Mouse (Mus musculus): Measurements from ENCODE around the gene Zdbf2. TPM values are rescaled to one million over a fixed set of nuclear protein-coding genes. Genes with fewer than 3 reads are reported as not detected.

The Zdbf2 gene
- polyA plus RNA-seq, 1 experiment from 2014 or later: 3.4 TPM

GRCm38 (mm10) chr1:63247831-63248359 lies 25.2 kb upstream of the Zdbf2 start:
- WGBS: 1% methylated on average over 18 of the region's 18 CpGs
- no peaks in the 10 kb centered on the region for H3K4me1 ChIP-seq (ENCODE audit: control insufficient read depth, insufficient read depth, low read length)

GRCm38 (mm10) chr1:63248360-63248851 lies 24.7 kb upstream of the Zdbf2 start:
- Histone ChIP-seq H3K9ac (ENCODE audit: low read depth, low read length) (0 out of 2 replicates have a peak overlapping the region, but pooled peaks have one; percentile 33), H3K4me2 (ENCODE audit: low read depth, low read length) (peak overlapping the region; percentile 55), H3K36me3 (ENCODE audit: control insufficient read depth, insufficient read depth, low read length) (no peaks in the 10 kb centered on the region), H3K27ac (ENCODE audit: low read length) (no peak overlapping the region), H3K9me3 (ENCODE audit: control insufficient read depth, low read length) (no peaks in the 10 kb centered on the region), H3K4me3 (ENCODE audit: low read length) (peak overlapping the region; percentile 36), H3K4me1 (ENCODE audit: control insufficient read depth, insufficient read depth, low read length) (no peaks in the 10 kb centered on the region), H3K27me3 (replicated peaks; ENCODE audit: control insufficient read depth, insufficient read depth, low read length) (peaks cover 37% of the 10 kb centered on the region)
- ATAC-seq: no peak
- WGBS: 2% methylated on average over 44 of the region's 44 CpGs

More at GRCm38 (mm10) chr1:63247831-63248359, 25.2 kb upstream of the Zdbf2 start:
- no peaks in the 10 kb centered on the region for H3K9me3 ChIP-seq (ENCODE audit: control insufficient read depth, low read length)
- no peak for ATAC-seq
- 0 out of 2 replicates have a peak overlapping the region, but pooled peaks have one; percentile 33 for H3K9ac ChIP-seq (ENCODE audit: low read depth, low read length)
- no peak overlapping the region for H3K27ac ChIP-seq (ENCODE audit: low read length)
- H3K36me3 ChIP-seq (ENCODE audit: control insufficient read depth, insufficient read depth, low read length): no peaks in the 10 kb centered on the region
- peaks cover 37% of the 10 kb centered on the region for H3K27me3 ChIP-seq (replicated peaks; ENCODE audit: control insufficient read depth, insufficient read depth, low read length)
- H3K4me3 ChIP-seq (ENCODE audit: low read length): peak overlapping the region; percentile 36
- peak overlapping the region; percentile 55 for H3K4me2 ChIP-seq (ENCODE audit: low read depth, low read length)

- no peak for ATAC-seq
Measured at GRCm38 (mm10) chr1:63249261-63249660, 23.8 kb upstream of the Zdbf2 start.

GRCm38 (mm10) chr1:63252351-63253209 lies 20.5 kb upstream of the Zdbf2 start:
- Histone ChIP-seq H3K4me2 (ENCODE audit: low read depth, low read length) (no peak overlapping the region), H3K27me3 (replicated peaks; ENCODE audit: control insufficient read depth, insufficient read depth, low read length) (peaks cover 56% of the 10 kb centered on the region), H3K9me3 (ENCODE audit: control insufficient read depth, low read length) (no peaks in the 10 kb centered on the region), H3K4me1 (ENCODE audit: control insufficient read depth, insufficient read depth, low read length) (no peaks in the 10 kb centered on the region), H3K36me3 (ENCODE audit: control insufficient read depth, insufficient read depth, low read length) (no peaks in the 10 kb centered on the region), H3K9ac (ENCODE audit: low read depth, low read length) (no peak overlapping the region), H3K4me3 (ENCODE audit: low read length) (no peak overlapping the region), H3K27ac (ENCODE audit: low read length) (no peak overlapping the region)
- 39% methylated on average over 24 of the region's 24 CpGs for WGBS
- ATAC-seq: no peak

More at GRCm38 (mm10) chr1:63249261-63249660, 23.8 kb upstream of the Zdbf2 start:
- H3K4me1 ChIP-seq (ENCODE audit: control insufficient read depth, insufficient read depth, low read length): no peaks in the 10 kb centered on the region
- no peaks in the 10 kb centered on the region for H3K9me3 ChIP-seq (ENCODE audit: control insufficient read depth, low read length)
- WGBS: 47% methylated on average over 4 of the region's 4 CpGs
- no peaks in the 10 kb centered on the region for H3K36me3 ChIP-seq (ENCODE audit: control insufficient read depth, insufficient read depth, low read length)
- H3K4me3 ChIP-seq (ENCODE audit: low read length): no peak overlapping the region
- no peak overlapping the region for H3K4me2 ChIP-seq (ENCODE audit: low read depth, low read length)
- no peak overlapping the region for H3K27ac ChIP-seq (ENCODE audit: low read length)
- H3K9ac ChIP-seq (ENCODE audit: low read depth, low read length): no peak overlapping the region
- peaks cover 40% of the 10 kb centered on the region for H3K27me3 ChIP-seq (replicated peaks; ENCODE audit: control insufficient read depth, insufficient read depth, low read length)

GRCm38 (mm10) chr1:63253291-63253690 lies 19.8 kb upstream of the Zdbf2 start:
- WGBS: 29% methylated on average over 5 of the region's 5 CpGs
- Histone ChIP-seq H3K9me3 (ENCODE audit: control insufficient read depth, low read length) (no peaks in the 10 kb centered on the region), H3K9ac (ENCODE audit: low read depth, low read length) (no peak overlapping the region), H3K4me1 (ENCODE audit: control insufficient read depth, insufficient read depth, low read length) (no peaks in the 10 kb centered on the region), H3K4me2 (ENCODE audit: low read depth, low read length) (no peak overlapping the region), H3K4me3 (ENCODE audit: low read length) (no peak overlapping the region), H3K36me3 (ENCODE audit: control insufficient read depth, insufficient read depth, low read length) (no peaks in the 10 kb centered on the region), H3K27me3 (replicated peaks; ENCODE audit: control insufficient read depth, insufficient read depth, low read length) (peaks cover 55% of the 10 kb centered on the region), H3K27ac (ENCODE audit: low read length) (no peak overlapping the region)
- ATAC-seq: no peak

GRCm38 (mm10) chr1:63255101-63255500 lies 18.0 kb upstream of the Zdbf2 start:
- H3K9me3 ChIP-seq (ENCODE audit: control insufficient read depth, low read length): no peaks in the 10 kb centered on the region
- 22% methylated on average over 4 of the region's 4 CpGs for WGBS
- H3K27me3 ChIP-seq (replicated peaks; ENCODE audit: control insufficient read depth, insufficient read depth, low read length): peaks cover 50% of the 10 kb centered on the region
- H3K9ac ChIP-seq (ENCODE audit: low read depth, low read length): no peak overlapping the region
- no peak overlapping the region for H3K27ac ChIP-seq (ENCODE audit: low read length)
- H3K36me3 ChIP-seq (ENCODE audit: control insufficient read depth, insufficient read depth, low read length): no peaks in the 10 kb centered on the region
- ATAC-seq: no peak
- H3K4me1 ChIP-seq (ENCODE audit: control insufficient read depth, insufficient read depth, low read length): no peaks in the 10 kb centered on the region
- no peak overlapping the region for H3K4me3 ChIP-seq (ENCODE audit: low read length)
- no peak overlapping the region for H3K4me2 ChIP-seq (ENCODE audit: low read depth, low read length)

- no peak overlapping the region for H3K4me2 ChIP-seq (ENCODE audit: low read depth, low read length)
- H3K9ac ChIP-seq (ENCODE audit: low read depth, low read length): no peak overlapping the region
- no peak overlapping the region for H3K27ac ChIP-seq (ENCODE audit: low read length)
- H3K9me3 ChIP-seq (ENCODE audit: control insufficient read depth, low read length): no peaks in the 10 kb centered on the region
- H3K27me3 ChIP-seq (replicated peaks; ENCODE audit: control insufficient read depth, insufficient read depth, low read length): peaks cover 54% of the 10 kb centered on the region
- ATAC-seq: no peak
- H3K4me1 ChIP-seq (ENCODE audit: control insufficient read depth, insufficient read depth, low read length): no peaks in the 10 kb centered on the region
- H3K36me3 ChIP-seq (ENCODE audit: control insufficient read depth, insufficient read depth, low read length): no peaks in the 10 kb centered on the region
- H3K4me3 ChIP-seq (ENCODE audit: low read length): no peak overlapping the region
- 20% methylated on average over 5 of the region's 5 CpGs for WGBS
Measured at GRCm38 (mm10) chr1:63256083-63256482, 17.0 kb upstream of the Zdbf2 start.

- Histone ChIP-seq H3K9me3 (ENCODE audit: control insufficient read depth, low read length) (no peaks in the 10 kb centered on the region), H3K9ac (ENCODE audit: low read depth, low read length) (no peak overlapping the region), H3K36me3 (ENCODE audit: control insufficient read depth, insufficient read depth, low read length) (no peaks in the 10 kb centered on the region), H3K4me2 (ENCODE audit: low read depth, low read length) (no peak overlapping the region), H3K27ac (ENCODE audit: low read length) (no peak overlapping the region), H3K4me3 (ENCODE audit: low read length) (no peak overlapping the region), H3K27me3 (replicated peaks; ENCODE audit: control insufficient read depth, insufficient read depth, low read length) (peaks cover 53% of the 10 kb centered on the region), H3K4me1 (ENCODE audit: control insufficient read depth, insufficient read depth, low read length) (no peaks in the 10 kb centered on the region)
- no peak for ATAC-seq
- 38% methylated on average over 2 of the region's 2 CpGs for WGBS
Measured at GRCm38 (mm10) chr1:63258501-63258900, 14.6 kb upstream of the Zdbf2 start.

GRCm38 (mm10) chr1:63259271-63259830 lies 13.7 kb upstream of the Zdbf2 start:
- ATAC-seq: no peak
- H3K27me3 ChIP-seq (replicated peaks; ENCODE audit: control insufficient read depth, insufficient read depth, low read length): peaks cover 55% of the 10 kb centered on the region
- no peak overlapping the region for H3K4me2 ChIP-seq (ENCODE audit: low read depth, low read length)
- H3K4me3 ChIP-seq (ENCODE audit: low read length): no peak overlapping the region
- H3K27ac ChIP-seq (ENCODE audit: low read length): no peak overlapping the region
- H3K4me1 ChIP-seq (ENCODE audit: control insufficient read depth, insufficient read depth, low read length): no peaks in the 10 kb centered on the region
- no peaks in the 10 kb centered on the region for H3K9me3 ChIP-seq (ENCODE audit: control insufficient read depth, low read length)
- H3K9ac ChIP-seq (ENCODE audit: low read depth, low read length): no peak overlapping the region
- H3K36me3 ChIP-seq (ENCODE audit: control insufficient read depth, insufficient read depth, low read length): no peaks in the 10 kb centered on the region
- 47% methylated on average over 11 of the region's 11 CpGs for WGBS
